In the genomic region with DNA sequence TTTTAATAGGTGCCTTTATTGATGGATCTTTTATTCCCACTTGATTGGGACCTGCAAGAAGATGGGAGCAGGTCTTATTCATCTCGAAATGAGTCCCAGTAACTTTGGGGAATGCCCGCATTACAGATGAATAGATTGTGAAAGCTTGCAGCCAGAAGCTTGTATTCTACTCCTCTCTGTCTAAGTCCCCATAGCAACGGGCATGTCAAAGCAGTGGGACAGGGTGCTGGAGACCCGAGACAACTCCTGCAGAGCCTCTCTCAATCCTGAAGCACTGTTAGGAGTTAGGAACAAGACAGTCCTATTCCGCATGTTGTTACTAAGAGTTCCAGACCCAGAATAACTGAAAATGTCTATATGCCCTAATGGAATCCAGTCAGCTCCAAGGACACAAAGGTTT, we compare ENCODE assay signal across 20 mouse cellular contexts.
DNase-seq lines count a peak whose midpoint lies in the region; ATAC-seq and TF ChIP-seq lines count a peak whose summit lies in the region.
"Had no signal": no experiment of that assay in that cellular context is flagged by ENCODE, and none has a peak within 500 bp of the region (broad histone marks: within the 10 kb centered on the region; RNA-seq: fewer than 3 reads in every experiment).

No protein-coding gene starts in this region.

- H3K27me3 ChIP-seq in midbrain, embryonic 10.5 days (ENCODE audit: low read depth, poor library complexity, severe bottlenecking), result peaks cover 44% of the 10 kb centered on the region
- no peaks in the 10 kb centered on the region for H3K27me3 ChIP-seq in midbrain, postnatal 0 days (ENCODE audit: insufficient read depth, low read length)
- no peaks in the 10 kb centered on the region for H3K27me3 ChIP-seq in forebrain, embryonic 15.5 days
- no peaks in the 10 kb centered on the region for H3K27me3 ChIP-seq in hindbrain, embryonic 15.5 days
- H3K27me3 ChIP-seq in midbrain, embryonic 16.5 days (ENCODE audit: control insufficient read depth, insufficient read depth, low read depth, low read length), result no peaks in the 10 kb centered on the region
- H3K27me3 ChIP-seq in thymus, adult 2 months (ENCODE audit: control insufficient read depth, insufficient read depth, low read length), result no peaks in the 10 kb centered on the region
- H3K27me3 ChIP-seq: CH12.LX; megakaryocyte, embryonic 14.5 days had no signal

- H3K9ac ChIP-seq in midbrain, postnatal 0 days (replicated peaks; ENCODE audit: low read length, poor library complexity, severe bottlenecking), result no peak overlapping the region
- H3K9ac ChIP-seq in forebrain, embryonic 15.5 days (replicated peaks), result no peak overlapping the region
- H3K9ac ChIP-seq in hindbrain, embryonic 15.5 days, result no peak overlapping the region
- H3K9ac ChIP-seq in midbrain, embryonic 16.5 days (ENCODE audit: low read depth, low read length), result no peak overlapping the region
- H3K9ac ChIP-seq: liver, postnatal 0 days had no signal

- H3K9me3 ChIP-seq in midbrain, embryonic 10.5 days (replicated peaks), result peaks cover 6% of the 10 kb centered on the region
- no peaks in the 10 kb centered on the region for H3K9me3 ChIP-seq in midbrain, postnatal 0 days (ENCODE audit: low read length)
- no peaks in the 10 kb centered on the region for H3K9me3 ChIP-seq in forebrain, embryonic 15.5 days
- no peaks in the 10 kb centered on the region for H3K9me3 ChIP-seq in hindbrain, embryonic 15.5 days
- H3K9me3 ChIP-seq in midbrain, embryonic 16.5 days (replicated peaks; ENCODE audit: control insufficient read depth, low read length, poor library complexity, severe bottlenecking), result peaks cover 4% of the 10 kb centered on the region; the same call in 1 of the 2 replicates

- 20% methylated on average over 5 of the region's 5 CpGs for WGBS in midbrain, embryonic 10.5 days
- 17% methylated on average over 5 of the region's 5 CpGs for WGBS in midbrain, postnatal 0 days
- WGBS in forebrain, embryonic 15.5 days, result 9% methylated on average over 5 of the region's 5 CpGs
- WGBS in hindbrain, embryonic 15.5 days, result 29% methylated on average over 5 of the region's 5 CpGs
- WGBS in midbrain, embryonic 16.5 days, result 17% methylated on average over 5 of the region's 5 CpGs
- 92% methylated on average over 5 of the region's 5 CpGs for WGBS in thymus, adult 2 months

- no peak for TF ChIP-seq CTCF in midbrain, postnatal 0 days (IDR thresholded peaks at IDR 0.05)
- no peak for TF ChIP-seq CTCF in thymus, adult 2 months (IDR thresholded peaks at IDR 0.05; ENCODE audit: borderline replicate concordance, control insufficient read depth, extremely low read depth, insufficient read depth, low read length, poor library complexity)

- no peak for ATAC-seq in midbrain, postnatal 0 days (ENCODE audit: low FRiP score)
- ATAC-seq in forebrain, embryonic 15.5 days (replicated peaks), result peak; percentile 83
- peak; percentile 72; the same call in 1 of the 2 replicates for ATAC-seq in hindbrain, embryonic 15.5 days (ENCODE audit: low FRiP score, low read depth)
- peak; percentile 70 for ATAC-seq in midbrain, embryonic 16.5 days
- no peak for ATAC-seq in inflammation-experienced regulatory T-cells, adult 6 months
- ATAC-seq: liver, postnatal 0 days had no signal

- peak; percentile 30 for DNase-seq in midbrain, embryonic 10.5 days (ENCODE audit: low spot score)
- DNase-seq in midbrain, postnatal 0 days (ENCODE audit: low spot score), result no peak
- DNase-seq in retina, embryonic 14.5 days (ENCODE audit: low spot score), result no peak
- DNase-seq in thymus, adult 2 months, result no peak
- DNase-seq: adrenal gland, adult 8-10 months; cerebellum, adult 11-12 months; heart, adult 18-20 months; kidney, postnatal 4 days; liver; liver, postnatal 0 days; lung, postnatal 14 days; right cerebral cortex, postnatal 25 days; thymus, postnatal 4 days had no signal

- peak overlapping the region; percentile 55 for H3K27ac ChIP-seq in midbrain, embryonic 10.5 days (replicated peaks)
- no peak overlapping the region for H3K27ac ChIP-seq in midbrain, postnatal 0 days (ENCODE audit: low read depth, low read length)
- no peak overlapping the region for H3K27ac ChIP-seq in forebrain, embryonic 15.5 days (replicated peaks)
- no peak overlapping the region for H3K27ac ChIP-seq in hindbrain, embryonic 15.5 days (replicated peaks)
- H3K27ac ChIP-seq in midbrain, embryonic 16.5 days (ENCODE audit: low read length), result no peak overlapping the region
- H3K27ac ChIP-seq in thymus, adult 2 months (ENCODE audit: control insufficient read depth, insufficient read depth, low read length), result no peak overlapping the region
- H3K27ac ChIP-seq: stomach, postnatal 0 days had no signal

- H3K4me2 ChIP-seq in midbrain, postnatal 0 days (ENCODE audit: low read depth, low read length, poor library complexity, severe bottlenecking), result no peak overlapping the region
- H3K4me2 ChIP-seq in forebrain, embryonic 15.5 days (replicated peaks), result no peak overlapping the region
- no peak overlapping the region for H3K4me2 ChIP-seq in hindbrain, embryonic 15.5 days
- no peak overlapping the region for H3K4me2 ChIP-seq in midbrain, embryonic 16.5 days (ENCODE audit: low read length)

- peaks cover 34% of the 10 kb centered on the region for H3K4me1 ChIP-seq in midbrain, embryonic 10.5 days
- H3K4me1 ChIP-seq in midbrain, postnatal 0 days (ENCODE audit: insufficient read depth, low read length), result 0 out of 2 replicates have a peak, but pooled peaks cover 3% of the 10 kb centered on the region
- peaks cover 13% of the 10 kb centered on the region for H3K4me1 ChIP-seq in forebrain, embryonic 15.5 days
- H3K4me1 ChIP-seq in hindbrain, embryonic 15.5 days (replicated peaks), result peaks cover 5% of the 10 kb centered on the region; the same call in 1 of the 2 replicates
- H3K4me1 ChIP-seq in midbrain, embryonic 16.5 days (ENCODE audit: control insufficient read depth, insufficient read depth, low read length), result peaks cover 6% of the 10 kb centered on the region; the same call in 1 of the 2 replicates
- no peaks in the 10 kb centered on the region for H3K4me1 ChIP-seq in thymus, adult 2 months (replicated peaks; ENCODE audit: control insufficient read depth, insufficient read depth, low read length)
- H3K4me1 ChIP-seq: megakaryocyte, embryonic 14.5 days had no signal

- H3K36me3 ChIP-seq in midbrain, embryonic 10.5 days, result no peaks in the 10 kb centered on the region
- no peaks in the 10 kb centered on the region for H3K36me3 ChIP-seq in midbrain, postnatal 0 days (ENCODE audit: insufficient read depth, low read length)
- H3K36me3 ChIP-seq in forebrain, embryonic 15.5 days, result no peaks in the 10 kb centered on the region
- no peaks in the 10 kb centered on the region for H3K36me3 ChIP-seq in hindbrain, embryonic 15.5 days
- H3K36me3 ChIP-seq in midbrain, embryonic 16.5 days (ENCODE audit: control insufficient read depth, insufficient read depth, low read length), result no peaks in the 10 kb centered on the region
- H3K36me3 ChIP-seq in thymus, adult 2 months (ENCODE audit: control insufficient read depth, insufficient read depth, low read length), result no peaks in the 10 kb centered on the region

- no peak for TF ChIP-seq POLR2A in thymus, adult 2 months (IDR thresholded peaks at IDR 0.05; ENCODE audit: control insufficient read depth, extremely low read depth, insufficient read depth, low read length, poor library complexity)

- no peak overlapping the region for H3K4me3 ChIP-seq in midbrain, embryonic 10.5 days
- H3K4me3 ChIP-seq in midbrain, postnatal 0 days (ENCODE audit: low read depth, low read length), result no peak overlapping the region
- H3K4me3 ChIP-seq in forebrain, embryonic 15.5 days, result no peak overlapping the region
- H3K4me3 ChIP-seq in hindbrain, embryonic 15.5 days, result no peak overlapping the region
- no peak overlapping the region for H3K4me3 ChIP-seq in midbrain, embryonic 16.5 days (ENCODE audit: low read depth, low read length)
- H3K4me3 ChIP-seq in thymus, adult 2 months (ENCODE audit: control insufficient read depth, insufficient read depth, low read length), result no peak overlapping the region
- H3K4me3 ChIP-seq: megakaryocyte, embryonic 14.5 days had no signal

Comparison
In these comparisons a context has a peak if more than half of its experiments do, and no peak if none do; other contexts are left out.
1. ATAC-seq: peak in forebrain, embryonic 15.5 days (single experiment), hindbrain, embryonic 15.5 days (single experiment) and midbrain, embryonic 16.5 days (single experiment); none in midbrain, postnatal 0 days (single experiment) and inflammation-experienced regulatory T-cells, adult 6 months (single experiment).